Mouse (Mus musculus) right cerebral cortex, adult 18-20 months (tissue): ENCODE results near the gene Nrxn3.
A peak's percentile ranks its signal among the peaks of the same experiment; 100 is the strongest.

ENCODE experiments used
- DNase-seq: peaks from one replicate; pipeline ENCODE4 v3.0.0; 2022; ENCODE audit warnings: mixed read lengths

Gene Nrxn3

DNA sequence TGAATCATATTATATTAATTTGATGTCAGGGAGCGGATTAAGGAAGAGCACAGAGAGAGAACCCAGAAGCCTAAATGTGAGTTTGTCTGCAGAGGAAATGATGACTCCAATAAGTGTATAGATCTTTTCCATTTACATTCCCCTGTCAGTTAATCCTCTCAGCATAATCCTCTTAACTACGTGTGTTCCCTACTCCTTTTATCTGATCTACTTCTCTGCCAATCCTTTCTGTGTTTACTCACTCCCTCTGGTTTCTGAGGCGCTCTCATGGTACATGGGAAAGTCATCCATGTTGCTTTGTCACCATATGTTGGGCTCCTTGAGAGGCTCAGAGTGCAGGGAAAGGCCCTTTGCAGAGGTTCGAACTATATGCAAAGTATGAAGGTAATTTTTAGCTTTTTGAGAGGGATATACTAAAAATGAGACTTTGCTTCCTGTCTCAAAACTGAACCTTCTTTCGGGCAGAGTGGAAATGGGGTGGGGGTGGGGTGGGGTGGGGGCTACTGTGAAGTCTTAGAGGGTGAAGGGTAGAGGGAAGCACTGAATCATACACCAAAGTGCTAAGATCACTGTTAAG lies 350.6 kb downstream of the Nrxn3 start:
- DNase-seq, result no peak

DNA sequence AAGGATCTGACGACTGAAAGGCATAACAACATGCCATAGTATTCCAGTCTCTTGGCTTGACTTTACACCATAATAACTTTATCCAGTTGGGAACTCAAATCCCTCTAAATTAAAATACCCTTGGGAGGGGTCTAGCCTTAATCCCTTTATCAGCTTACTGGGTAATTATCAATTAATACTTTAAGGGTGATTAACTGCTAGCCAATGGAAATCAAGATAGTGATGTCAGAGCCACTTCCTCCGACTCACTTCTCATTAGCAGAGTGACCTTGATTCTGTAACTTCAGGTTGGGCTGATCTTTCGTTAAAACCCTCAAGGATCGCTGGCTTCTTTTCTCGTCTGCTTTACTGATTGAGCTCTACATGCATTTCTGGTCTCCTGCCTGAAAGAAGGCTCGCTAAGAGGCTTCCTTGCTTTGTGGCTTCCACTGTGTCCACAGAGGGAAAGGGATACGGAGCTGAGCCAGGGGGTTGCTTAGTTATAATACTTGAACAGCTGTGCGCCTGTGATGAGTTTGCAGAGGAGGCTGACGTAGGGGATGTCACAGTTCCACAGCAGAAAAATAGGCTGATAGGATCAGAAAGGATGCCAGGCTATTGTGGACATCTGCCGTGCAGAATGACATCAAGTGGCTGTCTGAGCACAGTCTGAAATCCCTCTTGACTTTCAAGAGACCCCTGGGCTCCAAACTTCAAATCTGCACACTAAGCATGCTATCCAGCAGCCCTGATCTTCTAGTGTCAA lies 352.0 kb downstream of the Nrxn3 start:
- peak; percentile 65 for DNase-seq

DNA sequence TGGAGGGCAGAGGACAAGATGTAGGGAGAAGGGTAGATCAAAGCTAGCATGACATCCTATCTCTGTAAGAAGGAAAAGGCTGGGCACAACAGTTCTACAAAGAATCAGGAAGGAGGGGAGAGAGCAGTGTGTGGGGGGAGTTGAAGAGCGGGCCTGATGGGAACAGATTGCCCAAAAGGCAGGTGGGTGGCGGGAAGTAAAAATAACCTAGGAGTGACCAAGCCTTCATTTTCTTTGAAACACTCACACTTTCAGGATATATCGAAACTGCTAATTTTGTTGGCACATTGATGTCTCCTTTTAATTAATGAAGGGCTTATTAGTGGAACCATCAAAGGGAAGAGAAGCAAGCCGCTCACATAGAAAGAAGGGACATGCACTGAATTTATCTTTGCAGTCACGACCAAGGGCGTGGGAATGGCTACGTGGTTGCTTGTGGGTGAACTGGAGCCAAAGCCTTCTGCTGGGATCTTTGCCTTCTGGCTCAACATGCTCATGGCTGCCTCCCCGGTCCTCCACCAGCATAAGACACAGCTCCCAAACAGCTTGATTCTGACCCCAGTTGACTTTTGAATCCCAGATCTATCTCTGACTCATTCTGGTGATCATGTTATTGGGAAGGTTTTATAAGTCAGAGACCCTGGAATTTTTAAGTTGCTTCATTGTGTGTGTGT lies 371.3 kb downstream of the Nrxn3 start:
- DNase-seq, result peak; percentile 71

DNA sequence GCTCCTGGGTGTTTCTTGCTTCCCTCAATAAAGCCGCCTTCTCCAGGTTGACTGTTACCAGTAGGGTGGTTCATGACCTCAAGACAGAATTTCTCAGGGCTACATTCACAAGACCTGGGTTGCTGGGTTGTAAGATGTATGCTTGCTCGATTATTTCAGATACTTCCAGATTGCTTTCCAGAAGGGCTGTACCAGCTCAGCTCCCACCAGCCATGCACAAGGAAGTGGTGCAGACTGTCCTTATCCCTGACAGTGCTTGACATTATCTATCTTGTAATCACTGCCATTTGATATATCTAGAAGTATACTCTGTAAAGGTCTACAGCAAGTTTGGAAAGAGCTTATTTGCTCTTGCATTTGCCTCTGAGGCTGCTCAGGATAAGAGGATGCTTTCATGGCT lies 374.9 kb downstream of the Nrxn3 start:
- DNase-seq, result no peak

DNA sequence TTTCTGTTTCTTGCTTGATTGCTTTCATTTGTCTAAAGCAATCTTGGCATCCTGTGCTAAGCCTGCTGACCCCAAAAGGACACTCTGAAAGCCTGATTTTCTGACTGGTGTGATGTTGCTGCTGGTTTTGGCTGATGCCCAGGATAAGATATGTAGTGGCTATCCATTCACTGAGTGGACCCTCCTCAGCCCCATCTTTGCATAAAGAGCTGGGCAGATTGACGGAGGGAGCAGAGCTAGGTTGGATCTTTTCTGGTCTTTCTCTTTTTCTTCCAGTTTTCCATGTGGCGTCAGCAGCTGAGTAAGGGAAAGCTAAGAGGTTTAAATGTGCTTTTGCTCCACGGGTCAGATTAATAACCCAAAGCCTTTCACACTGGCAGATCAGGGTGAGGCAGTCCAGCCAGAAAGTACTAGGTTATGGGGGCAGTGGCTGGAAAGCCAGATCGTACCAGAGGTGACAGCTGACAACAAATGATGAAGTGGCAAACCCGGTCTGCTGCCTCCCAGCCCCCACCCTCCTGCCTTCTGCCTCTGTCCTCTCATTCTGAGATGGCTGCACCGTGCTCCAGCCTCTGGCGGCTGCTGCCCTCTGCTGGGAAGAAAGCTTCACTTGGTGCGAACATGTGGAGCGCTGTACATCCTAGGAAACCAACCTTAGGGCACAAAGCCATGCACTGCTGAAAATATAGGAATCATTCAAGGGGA lies 383.5 kb downstream of the Nrxn3 start:
- DNase-seq, result peak; percentile 86

DNA sequence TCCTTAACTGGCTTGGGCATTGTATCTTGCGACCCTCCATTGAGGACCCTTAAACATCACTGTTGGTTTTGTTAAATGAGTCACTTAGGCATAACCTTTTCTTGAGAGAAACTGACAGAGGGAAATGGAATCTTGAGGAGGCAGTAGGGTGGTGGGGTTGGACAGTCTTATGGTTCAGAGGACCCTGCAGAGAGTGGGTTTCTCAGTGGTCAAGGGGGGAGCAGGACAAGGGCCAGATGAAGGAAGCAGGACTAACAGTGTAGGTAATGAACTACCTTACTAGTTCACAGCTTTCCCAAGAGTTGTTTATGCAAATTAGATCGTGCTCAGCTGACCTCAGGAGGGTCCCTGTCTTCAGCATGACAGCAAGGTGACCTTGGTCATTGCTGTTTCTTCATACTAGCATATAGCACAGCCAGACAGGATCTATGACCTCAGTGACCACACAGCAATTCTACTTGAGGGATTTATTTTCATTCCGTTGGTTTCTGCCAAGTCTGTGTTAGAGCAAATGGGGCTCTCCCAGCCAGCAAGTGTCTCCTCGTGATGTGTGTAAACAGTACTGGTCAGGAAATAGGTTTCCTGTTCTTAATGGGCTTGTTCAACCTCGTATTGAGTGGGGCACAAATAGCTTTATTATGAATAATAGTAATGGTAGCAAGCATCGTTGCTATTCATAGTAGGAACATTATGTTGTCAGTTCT lies 384.4 kb downstream of the Nrxn3 start:
- DNase-seq, result no peak

DNA sequence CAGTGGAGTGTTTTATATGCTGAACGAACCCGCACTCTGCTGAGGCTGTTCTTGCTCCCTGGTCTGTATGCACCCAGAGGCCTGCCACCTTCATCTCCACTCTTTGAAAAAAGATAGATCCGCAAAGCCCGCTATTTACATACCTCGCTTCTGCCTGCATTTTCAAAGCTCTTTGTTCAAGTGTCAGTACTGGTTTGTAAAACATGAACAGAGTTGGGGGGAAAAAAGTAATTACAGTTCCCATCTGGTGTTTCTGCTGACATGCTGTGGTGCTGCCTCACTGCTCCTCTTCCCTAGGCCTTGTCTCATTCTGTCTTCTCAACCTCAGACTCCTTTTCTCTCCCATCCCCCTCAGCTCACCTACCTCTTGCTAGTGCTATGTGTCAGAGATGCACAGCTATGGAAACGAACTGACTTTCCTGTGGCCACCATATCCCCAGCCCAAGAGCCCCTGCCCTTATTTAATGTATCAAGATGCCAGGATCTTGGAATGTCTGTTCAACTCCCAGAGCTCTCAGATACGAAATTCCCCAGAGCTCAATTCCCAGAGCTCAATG lies 387.2 kb downstream of the Nrxn3 start:
- no peak for DNase-seq

DNA sequence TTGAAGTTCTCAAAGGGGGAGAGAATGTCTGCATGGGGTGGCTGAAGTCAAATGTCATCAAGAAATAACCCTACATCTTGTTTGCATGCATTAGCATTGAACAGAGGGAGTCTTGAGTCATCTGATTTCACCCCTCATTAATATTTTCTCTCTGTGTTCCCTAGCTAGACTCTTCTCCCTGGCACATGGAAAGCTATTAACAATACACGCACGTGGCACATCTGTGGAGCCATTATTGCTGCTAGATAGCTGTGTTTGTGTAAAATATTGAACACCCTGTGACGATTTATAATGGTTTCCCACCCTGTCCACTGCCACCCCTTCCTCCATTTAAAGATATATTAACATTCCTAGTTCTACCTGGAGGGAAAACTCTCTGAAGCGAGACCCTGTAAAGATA lies 405.9 kb downstream of the Nrxn3 start:
- no peak for DNase-seq

DNA sequence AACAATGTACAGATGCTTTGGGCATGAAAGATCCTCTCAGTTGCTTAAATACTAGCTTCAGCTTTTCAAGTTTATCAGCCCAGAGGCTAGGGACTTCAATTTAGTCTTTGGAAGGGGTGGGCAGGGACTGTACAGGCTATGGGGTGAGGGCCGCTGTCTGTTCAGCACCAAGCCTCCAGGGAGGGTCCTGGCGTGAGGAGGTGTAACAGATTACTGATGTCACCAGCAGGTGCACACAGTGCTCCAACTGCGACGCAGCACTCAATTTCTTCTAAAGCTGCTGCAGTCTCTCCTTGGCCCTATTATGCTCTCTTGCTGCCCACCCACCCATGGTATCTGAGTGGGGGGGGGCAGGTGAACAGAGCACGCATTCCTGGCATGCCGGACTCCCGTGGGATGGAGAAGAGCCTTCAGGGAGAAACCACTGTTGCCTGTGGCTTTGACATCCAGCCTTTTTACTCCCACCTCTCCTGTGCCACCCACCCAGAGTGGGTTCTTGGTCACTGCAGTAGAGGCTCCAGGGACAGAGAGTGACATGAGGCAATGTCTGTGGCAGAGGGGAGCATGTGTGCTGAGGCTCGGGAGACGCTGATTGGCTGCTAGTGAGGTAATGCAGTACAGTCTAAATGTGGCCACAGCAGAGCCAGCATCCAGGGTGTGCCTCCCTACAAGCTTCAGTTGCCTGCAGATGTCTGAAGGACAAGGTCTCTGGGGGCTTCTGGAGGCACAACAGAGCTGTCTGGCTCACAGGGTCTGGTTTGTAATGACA lies 406.6 kb downstream of the Nrxn3 start:
- DNase-seq, result peak; percentile 86

DNA sequence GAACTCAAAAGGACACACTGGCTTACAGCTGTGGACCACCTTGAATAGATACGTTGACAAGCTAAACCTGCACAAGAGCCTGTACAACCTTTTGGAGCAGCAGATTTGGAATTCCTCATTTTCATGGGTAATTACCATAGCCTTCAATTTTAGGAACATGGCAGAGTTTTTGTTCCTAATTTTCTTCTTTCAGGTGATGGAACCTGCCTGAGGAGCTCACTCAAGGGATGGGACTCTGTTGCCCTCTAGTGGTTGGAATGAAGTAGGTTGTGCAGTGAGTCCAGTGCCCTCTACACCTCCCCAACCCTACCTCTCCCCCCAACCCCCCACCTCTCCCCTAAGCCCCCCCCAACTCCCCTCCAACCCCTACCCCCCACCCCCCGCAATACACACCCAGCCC lies 411.7 kb downstream of the Nrxn3 start:
- no peak for DNase-seq

DNA sequence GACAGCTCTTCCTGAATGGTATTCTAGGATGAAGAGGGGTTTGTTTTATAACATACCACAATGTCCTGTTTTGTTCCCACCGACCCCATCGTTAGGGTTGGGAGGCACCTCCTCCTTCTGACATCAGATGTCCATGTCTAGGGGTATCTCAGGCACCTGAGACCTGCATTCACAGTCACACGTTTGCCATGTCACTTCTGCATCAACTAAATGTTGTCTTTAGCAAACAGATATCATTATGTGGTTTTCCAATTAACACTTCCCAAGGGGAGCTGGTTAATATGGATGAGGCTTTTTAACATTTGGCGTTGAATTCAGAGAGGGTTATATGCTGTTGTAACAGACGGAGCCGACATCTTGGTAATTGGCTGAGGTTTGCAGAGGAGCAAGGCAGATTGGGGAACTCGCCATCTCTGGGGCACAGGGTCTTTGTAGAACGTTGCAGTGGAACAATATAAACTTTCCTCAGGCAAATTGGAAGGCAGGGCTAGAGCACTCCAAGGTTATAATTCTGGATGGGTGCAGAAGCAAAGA lies 412.2 kb downstream of the Nrxn3 start:
- no peak for DNase-seq

DNA sequence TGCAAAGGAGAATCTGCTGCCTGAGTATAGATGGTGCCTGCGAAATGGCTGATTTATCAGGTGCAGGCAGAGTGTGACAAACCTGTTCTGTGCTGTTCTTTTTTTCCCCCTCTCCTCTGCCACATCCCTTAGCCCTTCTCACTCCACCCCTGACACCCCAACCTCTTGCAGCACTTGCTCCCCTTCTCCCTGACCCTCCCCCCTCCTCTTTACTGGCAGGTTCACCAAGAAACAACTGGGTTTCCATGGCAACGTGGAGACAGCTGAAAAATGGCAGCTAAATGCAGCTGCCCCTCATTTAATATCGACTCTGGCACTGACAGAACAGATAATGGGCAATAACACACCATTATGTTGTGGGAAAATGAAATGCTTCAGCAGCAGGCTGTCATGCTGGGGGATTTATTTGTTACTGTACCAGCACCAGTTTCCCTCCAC lies 426.3 kb downstream of the Nrxn3 start:
- DNase-seq, result no peak

DNA sequence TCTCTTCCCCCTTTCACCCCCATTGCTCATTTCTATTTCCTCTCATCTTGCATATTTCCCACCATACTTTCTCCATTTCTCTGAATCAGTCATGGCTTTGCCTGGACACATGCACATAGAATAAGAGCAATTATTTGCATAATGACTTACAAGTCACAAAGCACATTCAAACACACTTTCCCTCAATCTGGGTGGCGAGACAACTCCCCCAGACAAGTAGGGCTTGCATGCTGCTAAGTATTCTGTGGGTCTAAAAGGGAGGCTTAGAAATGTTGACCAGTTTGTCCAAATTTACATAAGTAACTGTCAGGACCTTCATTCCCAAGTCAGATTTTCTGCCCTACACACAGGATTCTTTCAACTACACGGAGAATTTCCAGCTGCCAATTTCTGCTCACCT lies 426.8 kb downstream of the Nrxn3 start:
- DNase-seq, result no peak

DNA sequence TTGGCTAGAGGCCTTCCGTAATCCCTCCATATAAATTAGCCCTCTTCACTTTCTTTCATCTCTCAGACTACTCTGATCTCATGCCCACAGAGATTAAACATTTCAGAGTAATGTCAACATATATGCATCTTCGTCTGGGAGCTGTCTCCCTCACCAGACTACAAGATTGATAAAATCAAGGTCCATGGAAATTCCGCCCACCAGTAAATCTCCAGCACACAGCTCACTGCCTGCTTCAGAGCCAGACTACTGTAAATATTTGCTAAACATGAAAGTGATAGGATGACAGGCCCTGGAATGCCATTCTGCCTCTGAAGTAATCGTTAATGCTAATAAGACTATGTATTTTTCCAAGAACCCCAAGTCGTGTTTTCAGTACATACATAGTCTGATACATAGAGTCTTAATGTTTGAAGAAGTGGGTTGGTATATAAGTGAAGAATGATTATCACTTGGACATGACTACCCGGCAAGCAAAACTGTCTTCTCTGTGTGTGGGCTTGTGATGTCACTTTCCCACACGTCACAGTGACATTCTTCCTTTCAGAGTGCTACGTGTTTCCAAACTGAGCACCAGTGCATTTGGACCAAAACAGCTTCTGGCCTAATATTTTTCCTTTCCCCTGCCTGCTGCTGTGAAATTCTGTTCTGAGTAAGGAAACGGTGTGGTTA lies 433.5 kb downstream of the Nrxn3 start:
- peak; percentile 22 for DNase-seq

DNA sequence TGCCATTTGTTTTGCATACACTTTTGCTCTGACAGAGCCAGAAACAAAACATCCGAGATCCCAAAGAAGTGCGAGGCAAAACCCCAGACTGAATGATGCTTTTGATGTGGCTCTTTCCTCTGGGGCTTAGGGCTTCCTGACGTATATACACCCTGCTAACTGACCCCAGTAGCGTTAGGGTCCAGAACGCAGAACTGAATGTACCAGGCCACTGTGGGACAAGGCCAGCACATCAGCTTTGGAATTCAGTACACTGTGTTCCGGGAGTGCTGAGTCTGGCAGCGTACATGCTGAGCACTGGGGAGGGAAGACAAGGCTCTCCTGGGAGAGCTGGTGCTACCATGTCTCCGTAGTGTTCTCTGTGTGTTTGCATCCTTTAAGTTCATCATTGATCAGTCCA lies 436.7 kb downstream of the Nrxn3 start:
- DNase-seq, result no peak

DNA sequence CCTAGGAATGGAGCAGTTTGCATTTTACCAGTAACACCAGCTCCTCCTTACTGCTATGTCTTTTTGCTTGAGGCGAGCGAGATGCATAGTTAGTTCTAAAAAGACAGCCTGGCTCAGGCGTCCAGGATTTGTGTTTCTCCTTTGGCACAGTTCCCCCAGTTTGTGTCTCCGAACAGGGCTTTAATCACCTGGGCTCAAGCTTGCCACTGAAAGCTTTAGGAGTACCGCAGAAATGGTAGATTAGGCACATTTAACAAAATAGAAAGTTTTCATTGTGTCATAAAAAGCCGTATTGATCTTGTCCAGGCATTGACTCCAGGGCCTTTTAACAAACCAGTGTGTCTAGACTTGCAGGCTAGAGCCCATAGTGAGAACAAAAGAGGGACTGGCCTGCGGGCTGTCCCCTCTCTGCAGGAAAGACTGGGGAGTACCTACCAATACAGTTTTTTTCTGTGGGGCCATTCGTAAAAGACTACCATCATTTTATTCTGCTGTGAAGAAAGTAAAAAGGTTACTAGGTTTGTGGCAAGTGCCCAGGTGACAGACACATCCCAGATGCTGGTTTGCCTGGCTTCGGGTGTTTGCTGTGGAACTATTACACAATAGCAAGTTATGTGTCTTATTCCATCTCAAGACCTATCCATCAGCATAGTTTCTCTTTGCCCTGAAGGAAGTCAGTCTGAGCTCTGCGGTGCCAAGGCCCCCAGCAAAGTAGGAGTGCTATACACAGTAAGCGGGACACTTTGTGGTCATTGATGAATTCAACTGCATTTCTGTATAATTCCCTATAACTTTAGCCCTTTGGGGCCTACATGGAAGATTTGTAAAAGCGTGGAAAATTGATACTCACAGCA lies 451.9 kb downstream of the Nrxn3 start:
- no peak for DNase-seq

DNA sequence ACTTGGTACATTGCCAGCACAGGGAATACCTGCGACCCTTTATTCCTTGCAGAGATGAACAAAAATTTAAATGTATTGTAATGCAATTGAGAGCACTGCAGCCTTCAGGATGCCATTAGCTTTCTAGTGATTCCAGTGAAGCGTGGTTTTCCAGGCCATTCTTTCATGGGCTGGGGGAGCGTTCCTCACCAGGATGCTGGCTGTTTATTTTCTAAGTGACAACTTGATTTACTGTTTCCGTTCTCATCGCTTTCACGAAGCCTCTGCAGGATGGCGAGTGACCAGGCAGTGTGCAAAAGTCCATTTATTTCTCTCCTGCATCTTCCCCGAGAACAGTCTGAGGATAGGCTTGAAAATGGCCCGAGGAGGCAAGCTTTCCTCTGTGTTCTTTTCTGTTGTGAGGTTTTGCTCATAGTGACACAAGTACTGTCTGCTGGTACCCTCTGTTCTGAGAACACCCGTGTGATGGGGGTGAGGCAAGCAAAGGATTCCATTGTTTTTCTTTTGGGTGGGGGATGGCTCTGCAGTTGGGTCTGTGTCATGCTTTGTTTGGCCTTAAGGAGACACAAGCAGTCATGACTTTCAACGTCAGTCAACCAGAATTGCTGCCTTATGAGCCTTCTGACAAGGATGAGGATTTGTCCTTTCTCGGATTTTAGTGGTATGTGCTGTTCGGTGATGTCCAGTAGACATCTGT lies 457.4 kb downstream of the Nrxn3 start:
- DNase-seq, result no peak

DNA sequence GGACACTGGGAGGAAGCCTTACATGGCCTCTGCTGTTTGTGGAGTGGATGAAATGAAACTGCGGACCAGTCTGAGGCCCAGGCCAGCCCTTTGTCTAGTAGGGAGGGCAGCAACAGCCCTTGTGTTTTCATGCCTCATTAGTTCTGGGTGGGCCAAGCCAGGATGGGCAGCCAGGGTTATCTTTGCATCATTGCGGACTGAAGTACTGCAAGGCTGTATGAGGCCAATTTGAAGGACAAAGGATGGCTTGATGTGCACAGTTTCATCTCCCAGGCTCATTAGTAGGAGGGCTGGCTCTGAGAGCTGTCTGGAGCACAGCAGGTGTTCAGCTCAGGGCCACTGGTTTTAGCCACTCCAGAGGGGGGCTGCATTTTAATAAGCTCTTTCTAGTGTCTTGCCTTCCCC lies 458.5 kb downstream of the Nrxn3 start:
- no peak for DNase-seq
